In the genomic region with DNA sequence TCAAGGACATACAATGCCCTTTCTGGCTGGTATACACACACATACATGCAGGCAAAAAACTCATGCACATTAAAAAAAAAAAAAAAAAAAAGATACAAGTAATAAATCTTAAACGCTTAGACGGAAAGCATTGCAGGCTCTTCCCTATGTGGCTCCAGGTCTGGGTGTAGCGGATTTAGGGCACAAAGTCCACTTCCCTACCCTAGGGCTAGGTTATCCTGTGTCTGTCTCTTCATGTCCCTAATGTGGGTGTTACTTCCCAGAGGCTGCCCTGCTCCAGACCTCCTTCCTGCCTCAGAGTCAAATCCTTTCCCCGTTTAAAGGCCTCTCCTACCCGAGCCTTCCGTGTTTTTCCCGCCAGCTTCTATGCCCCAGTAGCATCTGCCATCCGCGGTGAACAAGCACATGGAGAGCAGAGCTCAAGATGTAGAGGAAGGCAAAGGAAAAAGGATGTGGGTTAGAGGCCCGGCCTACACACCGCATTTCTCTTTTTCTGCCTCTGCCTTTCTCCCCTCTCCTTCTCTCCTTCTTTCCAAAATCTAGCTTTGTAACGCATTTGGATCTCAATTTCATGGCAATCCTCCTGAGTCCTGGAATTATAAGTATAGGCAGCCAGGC, we compare ENCODE assay signal across 23 mouse cellular contexts. TPM values are rescaled to one million over a fixed set of nuclear protein-coding genes. Genes with fewer than 3 reads are reported as not detected.
DNase-seq lines count a peak whose midpoint lies in the region; ATAC-seq lines count a peak whose summit lies in the region.
"Had no signal": no experiment of that assay in that cellular context is flagged by ENCODE, and none has a peak within 500 bp of the region (broad histone marks: within the 10 kb centered on the region; RNA-seq: fewer than 3 reads in every experiment).

No protein-coding gene starts in this region.

- no peak overlapping the region for H3K9ac ChIP-seq in liver, embryonic 12.5 days
- H3K9ac ChIP-seq in intestine, embryonic 15.5 days = no peak overlapping the region
- H3K9ac ChIP-seq: embryonic facial prominence, embryonic 12.5 days; hindbrain, embryonic 15.5 days; liver, embryonic 14.5 days; neural tube, embryonic 13.5 days had no signal

- ATAC-seq in liver, embryonic 12.5 days = no peak
- peak; percentile 65 for ATAC-seq in intestine, embryonic 15.5 days
- ATAC-seq in frontal cortex, adult (ENCODE audit: low TSS enrichment) = no peak

- intact Hi-C loops in gastrocnemius, postnatal 14 days (cut with DNase I; ENCODE audit: low total_unique reads) = no loop called here

- no peak overlapping the region for H3K4me3 ChIP-seq in liver, embryonic 12.5 days
- H3K4me3 ChIP-seq in intestine, embryonic 15.5 days (replicated peaks) = no peak overlapping the region
- H3K4me3 ChIP-seq: embryonic facial prominence, embryonic 12.5 days; heart, embryonic 10.5 days; hindbrain, embryonic 15.5 days; neural tube, embryonic 13.5 days had no signal

- H3K27ac ChIP-seq in liver, embryonic 12.5 days = peak overlapping the region; percentile 45; the same call in 1 of the 2 replicates
- H3K27ac ChIP-seq in intestine, embryonic 15.5 days = no peak overlapping the region
- H3K27ac ChIP-seq: embryonic facial prominence, embryonic 12.5 days; heart, embryonic 10.5 days; hindbrain, embryonic 15.5 days; liver, embryonic 14.5 days; neural tube, embryonic 13.5 days had no signal

- H3K4me1 ChIP-seq in liver, embryonic 12.5 days = peaks cover 52% of the 10 kb centered on the region
- peaks cover 3% of the 10 kb centered on the region; the same call in 1 of the 2 replicates for H3K4me1 ChIP-seq in intestine, embryonic 15.5 days (replicated peaks)
- H3K4me1 ChIP-seq: embryonic facial prominence, embryonic 12.5 days; heart, embryonic 10.5 days; hindbrain, embryonic 15.5 days had no signal

- no peaks in the 10 kb centered on the region for H3K9me3 ChIP-seq in liver, embryonic 12.5 days (replicated peaks)
- H3K9me3 ChIP-seq in intestine, embryonic 15.5 days = no peaks in the 10 kb centered on the region
- H3K9me3 ChIP-seq: embryonic facial prominence, embryonic 12.5 days; heart, embryonic 10.5 days; hindbrain, embryonic 15.5 days; neural tube, embryonic 13.5 days had no signal

- peaks cover 81% of the 10 kb centered on the region for H3K36me3 ChIP-seq in liver, embryonic 12.5 days
- peaks cover 8% of the 10 kb centered on the region for H3K36me3 ChIP-seq in intestine, embryonic 15.5 days

- H3K4me2 ChIP-seq in liver, embryonic 12.5 days = no peak overlapping the region
- no peak overlapping the region for H3K4me2 ChIP-seq in intestine, embryonic 15.5 days (replicated peaks)
- H3K4me2 ChIP-seq: embryonic facial prominence, embryonic 12.5 days; hindbrain, embryonic 15.5 days; neural tube, embryonic 13.5 days had no signal

- H3K27me3 ChIP-seq in liver, embryonic 12.5 days (replicated peaks) = no peaks in the 10 kb centered on the region
- H3K27me3 ChIP-seq in intestine, embryonic 15.5 days (replicated peaks) = no peaks in the 10 kb centered on the region
- H3K27me3 ChIP-seq: embryonic facial prominence, embryonic 12.5 days; hindbrain, embryonic 15.5 days; neural tube, embryonic 13.5 days had no signal

- WGBS in liver, embryonic 12.5 days (ENCODE audit: insufficient replicate concordance) = 80% methylated on average over 12 of the region's 12 CpGs
- whole genome bisulfite sequencing in intestine, embryonic 15.5 days = 59% methylated on average over 12 of the region's 12 CpGs

- no peak for DNase-seq in liver
- peak; percentile 37 for DNase-seq in T-cell, adult 2 months (ENCODE audit: low spot score)
- DNase-seq in thymus, postnatal 0 days (ENCODE audit: low spot score) = peak; percentile 45
- DNase-seq in adrenal gland, adult 2 months = no peak
- no peak for DNase-seq in gastrocnemius, postnatal 14 days
- DNase-seq: adrenal gland, postnatal 25 days; cerebellum, adult 18-20 months; gastrocnemius, postnatal 25 days; heart, postnatal 10 days; layer of hippocampus, postnatal 36 days; lung, postnatal 14 days; right cerebral cortex, postnatal 25 days had no signal

RNA-seq across cellular contexts. Expression of a gene that starts 10.6 kb away (rescaled TPM):
- 90.8 and 95.6 TPM in 2 replicates for polyA plus RNA-seq in liver, embryonic 12.5 days (2016; fragmentation: Nextera tagmentation; extraction: Ambion mirVana)
- polyA plus RNA-seq in intestine, embryonic 15.5 days (2015; fragmentation: Nextera tagmentation; extraction: Ambion mirVana) = 92.4 and 98.2 TPM in 2 replicates
- polyA plus RNA-seq in thymus, postnatal 0 days (2015; fragmentation: Nextera tagmentation; extraction: Ambion mirVana) = 74.9 and 91.0 TPM in 2 replicates
- 10 to 100 TPM; 38.2 to 50.8 TPM for total RNA-seq in adrenal gland, adult 2 months (2021)
- polyA plus RNA-seq in adrenal gland, adult 2 months (2012; rRNA removed) = 65.6 and 73.2 TPM in 2 replicates
- total RNA-seq in gastrocnemius, postnatal 14 days (2021) = 10 to 100 TPM; 19.7 to 20.3 TPM

RNA-seq across cellular contexts. Expression of a gene that starts 15.4 kb away (rescaled TPM):
- polyA plus RNA-seq in liver, embryonic 12.5 days (2016; fragmentation: Nextera tagmentation; extraction: Ambion mirVana) = 12.0 and 12.7 TPM in 2 replicates
- polyA plus RNA-seq in intestine, embryonic 15.5 days (2015; fragmentation: Nextera tagmentation; extraction: Ambion mirVana) = 8.1 and 9.0 TPM in 2 replicates
- 19.8 and 23.8 TPM in 2 replicates for polyA plus RNA-seq in thymus, postnatal 0 days (2015; fragmentation: Nextera tagmentation; extraction: Ambion mirVana)
- total RNA-seq in adrenal gland, adult 2 months (2021) = 10 to 100 TPM; 81.8 to 92.3 TPM
- 114 and 134 TPM in 2 replicates for polyA plus RNA-seq in adrenal gland, adult 2 months (2012; rRNA removed)
- 10 to 100 TPM; 44.2 to 45.0 TPM for total RNA-seq in gastrocnemius, postnatal 14 days (2021)

RNA-seq across cellular contexts. Expression of a gene that starts 16.2 kb away (rescaled TPM):
- polyA plus RNA-seq in liver, embryonic 12.5 days (2016; fragmentation: Nextera tagmentation; extraction: Ambion mirVana) = 0.19 and 0.29 TPM in 2 replicates
- polyA plus RNA-seq in intestine, embryonic 15.5 days (2015; fragmentation: Nextera tagmentation; extraction: Ambion mirVana) = 0.63 and 1.1 TPM in 2 replicates
- polyA plus RNA-seq in thymus, postnatal 0 days (2015; fragmentation: Nextera tagmentation; extraction: Ambion mirVana) = 0.06 and 0.20 TPM in 2 replicates
- 1 to 10 TPM; 3.1 to 6.5 TPM for total RNA-seq in adrenal gland, adult 2 months (2021)
- polyA plus RNA-seq in adrenal gland, adult 2 months (2012; rRNA removed) = 8.3 and 9.8 TPM in 2 replicates
- total RNA-seq in gastrocnemius, postnatal 14 days (2021) = 1 to 10 TPM; 1.8 to 2.3 TPM
- total RNA-seq: monocyte, adult 5-6 weeks had no signal

RNA-seq across cellular contexts. Expression of a gene that starts 43.0 kb away (rescaled TPM):
- polyA plus RNA-seq in liver, embryonic 12.5 days (2016; fragmentation: Nextera tagmentation; extraction: Ambion mirVana) = 25.7 and 26.1 TPM in 2 replicates
- 9.1 and 11.7 TPM in 2 replicates for polyA plus RNA-seq in intestine, embryonic 15.5 days (2015; fragmentation: Nextera tagmentation; extraction: Ambion mirVana)
- 1.7 and 2.1 TPM in 2 replicates for polyA plus RNA-seq in thymus, postnatal 0 days (2015; fragmentation: Nextera tagmentation; extraction: Ambion mirVana)
- 1 to 10 TPM; 5.2 to 7.4 TPM for total RNA-seq in adrenal gland, adult 2 months (2021)
- 11.6 and 17.8 TPM in 2 replicates for polyA plus RNA-seq in adrenal gland, adult 2 months (2012; rRNA removed)
- total RNA-seq in gastrocnemius, postnatal 14 days (2021) = 1 to 10 TPM; 2.1 to 3.1 TPM

RNA-seq across cellular contexts. Expression of a gene that starts 50.8 kb away (rescaled TPM):
- 0.08 and 0.12 TPM in 2 replicates for polyA plus RNA-seq in liver, embryonic 12.5 days (2016; fragmentation: Nextera tagmentation; extraction: Ambion mirVana)
- 2.2 and 3.6 TPM in 2 replicates for polyA plus RNA-seq in intestine, embryonic 15.5 days (2015; fragmentation: Nextera tagmentation; extraction: Ambion mirVana)
- polyA plus RNA-seq in thymus, postnatal 0 days (2015; fragmentation: Nextera tagmentation; extraction: Ambion mirVana) = 0.82 and 1.4 TPM in 2 replicates
- total RNA-seq in adrenal gland, adult 2 months (2021) = under 1 TPM; 0.40 to 0.55 TPM
- polyA plus RNA-seq in adrenal gland, adult 2 months (2012; rRNA removed) = 0.30 and 0.42 TPM in 2 replicates
- under 1 TPM in 1 of 2 experiments, not detected in 1; 0.12 TPM for total RNA-seq in gastrocnemius, postnatal 14 days (2021)
- total RNA-seq: left cerebral cortex, postnatal 25 days had no signal
- polyA plus RNA-seq: cortical plate, adult 2 months; heart, embryonic 10.5 days had no signal

Comparison
In these comparisons a context has a peak if more than half of its experiments do, and no peak if none do; other contexts are left out.
1. DNase-seq: peak in T-cell, adult 2 months (single experiment) and thymus, postnatal 0 days (single experiment); none in liver (single experiment), adrenal gland, adult 2 months (single experiment) and gastrocnemius, postnatal 14 days (single experiment).